Mouse (Mus musculus) kidney, adult 2 months (tissue): Measurements from ENCODE around the gene Tmem8.
"Not testable (repeated sequence)": the region's sequence is repeated elsewhere in the genome, so short reads cannot be mapped to it uniquely, and the experiment has no call there.

Experiments used
- CTCF ChIP-seq: fragments of 200-500 bp; conservative IDR thresholded peaks from 2 replicates; pipeline ENCODE4 v1.5.1; 2011; ENCODE audit warnings: low read depth, mild to moderate bottlenecking, control low read depth, low read length, moderate library complexity, mixed read lengths; ENCODE audit not compliant: insufficient read depth, insufficient read length
- POLR2A ChIP-seq: fragments of 200-500 bp; IDR thresholded peaks from one replicate; pipeline ENCODE4 v1.6.1; 2011; ENCODE audit warnings: low read depth, low read length, control low read depth

- not testable (repeated sequence) for TF ChIP-seq POLR2A, CTCF
Observed at GRCm38 (mm10) chr17:26099316-26099715, 13.8 kb upstream of the Tmem8 start.
